Mouse (Mus musculus): ENCODE measurements around the gene Rps15. TPM values are rescaled to one million over a fixed set of nuclear protein-coding genes. Genes with fewer than 3 reads are reported as not detected.
"Not testable (repeated sequence)": the region's sequence is repeated elsewhere in the genome, so short reads cannot be mapped to it uniquely, and the experiment has no call there.

Rps15 gene
- polyA plus RNA-seq (2012; rRNA removed) (3,060 and 3,829 TPM in 2 replicates), polyA plus RNA-seq (2014; fragmentation: Nextera tagmentation; extraction: Ambion mirVana) (1,091 and 1,173 TPM in 2 replicates)

DNA sequence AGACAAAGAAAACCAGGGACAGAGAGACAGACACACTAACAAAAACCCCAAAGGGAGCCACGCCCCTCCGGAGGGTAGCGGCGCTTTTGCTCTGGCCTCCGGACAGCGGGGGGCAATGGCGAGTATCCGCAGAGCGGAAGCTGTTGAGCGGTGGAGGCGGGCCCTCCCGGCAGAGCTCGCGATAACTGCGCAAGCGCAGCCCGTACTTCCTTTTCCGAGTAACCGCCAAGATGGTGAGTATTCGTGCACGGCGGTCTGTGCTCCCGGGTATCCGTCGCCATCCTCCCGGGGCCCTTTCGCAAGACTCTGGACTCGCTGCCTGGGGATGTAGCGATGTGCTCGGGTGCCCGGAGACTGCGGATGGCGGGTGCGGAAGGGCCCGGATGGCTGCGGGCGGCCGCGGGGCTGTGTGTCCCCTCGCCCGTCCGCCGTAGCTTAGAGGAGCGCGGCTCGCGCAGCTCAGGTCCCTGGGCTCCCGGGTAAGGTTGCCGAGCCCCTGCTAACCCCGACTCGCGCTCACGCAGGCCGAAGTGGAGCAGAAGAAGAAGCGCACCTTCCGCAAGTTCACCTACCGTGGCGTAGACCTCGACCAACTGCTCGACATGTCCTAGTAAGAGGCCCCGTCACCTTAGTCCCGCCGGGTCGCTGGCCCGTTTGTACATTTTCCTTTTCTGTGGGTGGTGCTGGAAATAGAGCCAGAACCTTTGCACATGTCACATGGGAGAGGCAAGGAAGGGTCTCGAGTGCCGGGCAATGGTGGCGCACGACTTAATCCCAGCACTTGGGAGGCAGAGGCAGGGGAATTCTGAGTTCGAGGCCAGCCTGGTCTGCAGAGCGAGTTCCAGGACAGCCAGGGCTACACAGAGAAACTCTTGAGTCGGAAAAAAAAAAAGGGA is at the start of gene Rps15:
TSS of gene Rps15 (plus strand) at position 203 of the 896 bp plus-strand sequence.
- peak; percentile 78; the same call in 1 of the 2 replicates for TF ChIP-seq POLR2A (IDR thresholded peaks at IDR 0.05; ENCODE audit: borderline replicate concordance, extremely low read depth, insufficient read depth, insufficient read length)
- H3K27ac ChIP-seq (replicated peaks; ENCODE audit: low read depth, low read length): peak within 1 kb of the TSS; percentile 93
- peak within 1 kb of the TSS; percentile 93 for H3K4me3 ChIP-seq (replicated peaks; ENCODE audit: low read length)
- peaks cover 17% of the 10 kb centered on the region for H3K4me1 ChIP-seq (ENCODE audit: control insufficient read depth, insufficient read depth, low read length)
- WGBS: under 1% methylated on average over 66 of the region's 72 CpGs
- no peaks in the 10 kb centered on the region for H3K9me3 ChIP-seq (ENCODE audit: control insufficient read depth, low read length)
- DNase-seq (ENCODE audit: low spot score) (peak; percentile 95), ATAC-seq (ENCODE audit: low FRiP score, low read depth) (peak; percentile 89)
- peaks cover 38% of the 10 kb centered on the region for H3K36me3 ChIP-seq (ENCODE audit: control insufficient read depth, insufficient read depth, low read length)
- H3K27me3 ChIP-seq (ENCODE audit: control insufficient read depth, insufficient read depth, low read length): no peaks in the 10 kb centered on the region; the same call in 1 of the 2 replicates
- H3K4me2 ChIP-seq (replicated peaks; ENCODE audit: low read depth, low read length, severe bottlenecking): peak within 1 kb of the TSS; percentile 94
- peak within 1 kb of the TSS; percentile 99 for H3K9ac ChIP-seq (ENCODE audit: low read depth, low read length, severe bottlenecking)

DNA sequence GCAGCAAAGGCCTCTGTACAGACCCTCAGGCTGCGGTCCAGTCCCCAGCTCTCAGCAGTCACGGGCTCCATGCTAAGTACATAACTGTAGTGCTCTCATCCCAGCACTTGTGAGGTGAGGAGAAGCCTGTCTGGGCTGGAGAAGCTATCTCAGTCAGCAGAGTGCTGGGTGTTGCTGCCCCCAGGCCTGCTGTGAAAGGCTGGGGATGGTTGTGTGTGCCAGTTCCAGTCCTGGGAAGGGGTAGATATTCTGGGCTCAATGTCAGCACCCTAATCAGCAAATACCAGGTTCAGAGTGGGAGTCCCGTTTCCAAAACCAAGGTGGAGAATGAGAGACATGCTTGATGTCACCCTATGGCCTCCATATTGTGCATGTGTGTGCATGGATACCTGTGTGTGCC is 49.6 kb upstream of the Rps15 start:
- Histone ChIP-seq H3K4me3 (replicated peaks; ENCODE audit: low read length) (no peak overlapping the region), H3K27me3 (ENCODE audit: control insufficient read depth, insufficient read depth, low read length) (no peaks in the 10 kb centered on the region), H3K36me3 (ENCODE audit: control insufficient read depth, insufficient read depth, low read length) (peaks cover 72% of the 10 kb centered on the region), H3K27ac (replicated peaks; ENCODE audit: low read depth, low read length) (no peak overlapping the region), H3K4me1 (ENCODE audit: control insufficient read depth, insufficient read depth, low read length) (peaks cover 3% of the 10 kb centered on the region; the same call in 1 of the 2 replicates), H3K9ac (ENCODE audit: low read depth, low read length, severe bottlenecking) (no peak overlapping the region), H3K9me3 (ENCODE audit: control insufficient read depth, low read length) (no peaks in the 10 kb centered on the region), H3K4me2 (replicated peaks; ENCODE audit: low read depth, low read length, severe bottlenecking) (no peak overlapping the region)
- DNase-seq (ENCODE audit: low spot score) (no peak), ATAC-seq (ENCODE audit: low FRiP score, low read depth) (no peak)
- TF ChIP-seq POLR2A (IDR thresholded peaks at IDR 0.05; ENCODE audit: borderline replicate concordance, extremely low read depth, insufficient read depth, insufficient read length): no peak
- WGBS: 83% methylated on average over 3 of the region's 3 CpGs

DNA sequence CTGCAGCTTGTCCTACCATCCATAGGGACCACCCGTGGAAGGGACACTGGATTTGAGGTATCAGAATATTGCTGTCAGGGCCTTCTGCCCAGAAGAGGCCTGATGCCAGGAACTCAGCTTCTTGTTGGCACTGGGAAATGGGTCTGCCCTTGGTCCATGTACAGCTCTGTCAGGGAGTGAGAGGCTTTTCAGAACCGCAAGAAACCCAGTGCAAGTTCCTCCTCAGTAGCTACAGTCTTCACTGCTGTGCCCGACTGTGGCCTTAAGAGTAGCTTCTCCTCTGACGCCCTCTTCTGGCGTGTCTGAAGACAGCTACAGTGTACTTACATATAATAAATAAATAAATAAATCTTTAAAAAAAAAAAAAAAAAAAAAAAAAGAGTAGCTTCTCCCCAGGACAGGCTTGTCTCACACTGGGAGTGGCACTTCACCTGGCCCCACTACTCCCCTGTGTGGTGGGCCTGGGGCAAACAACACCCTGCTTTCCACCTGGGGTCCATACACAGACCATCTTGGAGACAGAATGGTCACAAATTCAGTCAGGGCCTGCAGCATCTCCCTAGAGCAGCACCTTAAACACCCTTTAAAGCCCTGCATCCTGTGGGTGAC is 47.4 kb upstream of the Rps15 start:
- no peak for ATAC-seq (ENCODE audit: low FRiP score, low read depth)
- DNase-seq (ENCODE audit: low spot score): peak; percentile 79

DNA sequence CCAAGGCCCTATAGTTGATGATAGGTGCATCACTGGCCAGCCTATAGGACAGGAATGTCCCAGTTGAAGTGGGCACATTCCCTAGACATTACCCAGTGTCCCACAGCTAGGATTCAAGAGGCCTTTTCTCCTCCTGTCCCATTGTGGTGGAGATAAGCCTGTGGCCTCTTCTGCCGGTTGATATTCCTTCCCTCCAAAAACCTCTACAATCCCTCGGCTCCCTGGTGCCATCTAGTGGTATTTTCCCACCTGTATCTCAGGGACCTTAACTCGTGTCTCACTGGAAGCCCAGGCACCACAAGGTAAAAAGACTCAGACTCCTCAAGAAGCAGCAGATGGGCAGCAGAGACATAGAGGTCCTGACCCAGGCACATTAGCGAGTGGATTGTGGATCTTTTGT is 46.7 kb upstream of the Rps15 start:
- Histone ChIP-seq H3K9ac (ENCODE audit: low read depth, low read length, severe bottlenecking) (no peak overlapping the region), H3K4me2 (replicated peaks; ENCODE audit: low read depth, low read length, severe bottlenecking) (no peak overlapping the region), H3K36me3 (ENCODE audit: control insufficient read depth, insufficient read depth, low read length) (peaks cover 42% of the 10 kb centered on the region), H3K4me1 (ENCODE audit: control insufficient read depth, insufficient read depth, low read length) (peaks cover 11% of the 10 kb centered on the region; the same call in 1 of the 2 replicates), H3K27me3 (ENCODE audit: control insufficient read depth, insufficient read depth, low read length) (no peaks in the 10 kb centered on the region), H3K4me3 (replicated peaks; ENCODE audit: low read length) (no peak overlapping the region), H3K9me3 (ENCODE audit: control insufficient read depth, low read length) (no peaks in the 10 kb centered on the region), H3K27ac (replicated peaks; ENCODE audit: low read depth, low read length) (no peak overlapping the region)
- ATAC-seq (ENCODE audit: low FRiP score, low read depth) (no peak), DNase-seq (ENCODE audit: low spot score) (peak; percentile 86)
- TF ChIP-seq POLR2A (IDR thresholded peaks at IDR 0.05; ENCODE audit: borderline replicate concordance, extremely low read depth, insufficient read depth, insufficient read length): no peak
- WGBS: 7% methylated on average over 4 of the region's 4 CpGs

More for the DNA sequence above, 47.4 kb upstream of the Rps15 start:
- Histone ChIP-seq H3K4me2 (replicated peaks; ENCODE audit: low read depth, low read length, severe bottlenecking) (no peak overlapping the region), H3K27ac (replicated peaks; ENCODE audit: low read depth, low read length) (no peak overlapping the region), H3K4me1 (ENCODE audit: control insufficient read depth, insufficient read depth, low read length) (peaks cover 8% of the 10 kb centered on the region; the same call in 1 of the 2 replicates), H3K9me3 (ENCODE audit: control insufficient read depth, low read length) (no peaks in the 10 kb centered on the region), H3K9ac (ENCODE audit: low read depth, low read length, severe bottlenecking) (no peak overlapping the region), H3K27me3 (ENCODE audit: control insufficient read depth, insufficient read depth, low read length) (no peaks in the 10 kb centered on the region), H3K4me3 (replicated peaks; ENCODE audit: low read length) (no peak overlapping the region), H3K36me3 (ENCODE audit: control insufficient read depth, insufficient read depth, low read length) (peaks cover 49% of the 10 kb centered on the region)
- 36% methylated on average over 5 of the region's 5 CpGs for WGBS
- TF ChIP-seq POLR2A (IDR thresholded peaks at IDR 0.05; ENCODE audit: borderline replicate concordance, extremely low read depth, insufficient read depth, insufficient read length): no peak

DNA sequence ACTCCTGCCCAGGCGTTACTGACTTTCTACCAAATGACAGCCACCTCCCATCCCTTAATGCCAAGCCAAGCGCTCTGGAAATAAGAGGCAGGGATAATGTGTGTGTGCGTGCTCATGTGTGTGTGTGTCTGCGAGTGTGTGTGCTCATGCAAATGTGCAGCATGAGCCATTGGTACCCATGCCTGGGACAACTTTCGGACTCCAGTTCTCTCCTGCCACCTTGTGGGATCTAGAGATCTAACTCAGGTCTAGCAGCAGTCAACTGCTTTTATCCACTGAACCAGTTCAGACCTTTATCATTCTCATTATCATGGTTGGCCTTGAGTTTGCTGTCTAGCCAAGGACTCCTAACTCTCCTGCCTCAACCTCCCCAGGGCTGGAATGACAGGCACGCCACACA is 44.4 kb upstream of the Rps15 start:
- peaks cover 11% of the 10 kb centered on the region; the same call in 1 of the 2 replicates for H3K4me1 ChIP-seq (ENCODE audit: control insufficient read depth, insufficient read depth, low read length)
- 53% methylated on average over 6 of the region's 6 CpGs for WGBS
- no peak overlapping the region for H3K4me3 ChIP-seq (replicated peaks; ENCODE audit: low read length)
- H3K27ac ChIP-seq (replicated peaks; ENCODE audit: low read depth, low read length): no peak overlapping the region
- H3K9ac ChIP-seq (ENCODE audit: low read depth, low read length, severe bottlenecking): no peak overlapping the region
- ATAC-seq (ENCODE audit: low FRiP score, low read depth) (no peak), DNase-seq (ENCODE audit: low spot score) (peak; percentile 44)
- no peak for TF ChIP-seq POLR2A (IDR thresholded peaks at IDR 0.05; ENCODE audit: borderline replicate concordance, extremely low read depth, insufficient read depth, insufficient read length)
- peaks cover 21% of the 10 kb centered on the region for H3K36me3 ChIP-seq (ENCODE audit: control insufficient read depth, insufficient read depth, low read length)
- no peaks in the 10 kb centered on the region for H3K27me3 ChIP-seq (ENCODE audit: control insufficient read depth, insufficient read depth, low read length)
- H3K9me3 ChIP-seq (ENCODE audit: control insufficient read depth, low read length): no peaks in the 10 kb centered on the region
- no peak overlapping the region for H3K4me2 ChIP-seq (replicated peaks; ENCODE audit: low read depth, low read length, severe bottlenecking)

DNA sequence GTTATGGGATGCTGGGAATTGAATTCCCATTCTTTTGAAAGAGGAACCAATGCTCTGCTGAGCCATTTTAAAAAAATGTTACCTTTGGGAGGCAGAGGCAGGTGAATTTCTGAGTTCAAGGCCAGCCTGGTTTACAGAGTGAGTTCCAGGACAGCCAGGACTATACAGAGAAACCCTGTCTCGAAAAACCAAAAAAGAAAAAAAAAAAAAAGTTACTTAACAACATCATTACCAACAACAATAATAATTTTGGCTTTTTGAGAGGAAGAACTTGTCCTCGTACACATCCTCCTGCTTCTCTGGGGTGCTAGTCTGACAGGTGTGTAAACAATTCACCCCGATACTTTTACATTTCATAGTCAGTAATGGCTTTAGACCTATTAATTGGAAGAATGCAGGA is 43.8 kb upstream of the Rps15 start:
- peaks cover 21% of the 10 kb centered on the region for H3K36me3 ChIP-seq (ENCODE audit: control insufficient read depth, insufficient read depth, low read length)
- ATAC-seq (ENCODE audit: low FRiP score, low read depth); H3K27ac ChIP-seq (replicated peaks; ENCODE audit: low read depth, low read length); H3K9ac ChIP-seq (ENCODE audit: low read depth, low read length, severe bottlenecking); H3K9me3 ChIP-seq (ENCODE audit: control insufficient read depth, low read length); DNase-seq (ENCODE audit: low spot score); H3K27me3 ChIP-seq (ENCODE audit: control insufficient read depth, insufficient read depth, low read length): not testable (repeated sequence)
- peak overlapping the region; percentile 89 for H3K4me2 ChIP-seq (replicated peaks; ENCODE audit: low read depth, low read length, severe bottlenecking)
- H3K4me3 ChIP-seq (replicated peaks; ENCODE audit: low read length): peak overlapping the region; percentile 74
- WGBS: 34% methylated on average over 3 of the region's 3 CpGs
- H3K4me1 ChIP-seq (ENCODE audit: control insufficient read depth, insufficient read depth, low read length): peaks cover 11% of the 10 kb centered on the region; the same call in 1 of the 2 replicates

Data from limb, embryonic 14.5 days (tissue).